ENCODE assay signal across 8 mouse cellular contexts in the genomic region with DNA sequence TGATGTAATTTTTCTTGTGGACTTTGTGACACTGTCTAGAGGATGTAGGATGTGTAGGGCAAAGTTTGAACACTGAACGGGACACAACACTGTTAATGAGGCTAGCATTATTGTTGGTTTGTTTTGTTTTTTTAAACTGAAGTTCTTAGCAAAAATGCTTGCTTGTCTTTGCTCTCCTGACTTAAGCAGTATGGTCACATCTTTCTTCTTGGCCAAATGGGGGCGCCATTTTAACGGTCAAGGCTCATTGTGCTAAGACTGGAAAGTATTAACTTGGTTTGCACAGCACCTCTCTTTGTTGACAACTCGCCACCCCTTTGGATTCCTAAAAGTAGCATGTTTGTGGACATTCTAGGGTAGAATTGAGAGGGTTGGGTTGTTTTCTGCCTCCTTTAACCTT. TPM values are rescaled to one million over a fixed set of nuclear protein-coding genes. Genes with fewer than 3 reads are reported as not detected.
DNase-seq lines count a peak whose midpoint lies in the region; ATAC-seq lines count a peak whose summit lies in the region.

No protein-coding gene starts in this region.

- peaks cover 17% of the 10 kb centered on the region for H3K36me3 ChIP-seq in neural tube, embryonic 11.5 days (ENCODE audit: control insufficient read depth, insufficient read depth, low read length)
- H3K36me3 ChIP-seq in embryonic facial prominence, embryonic 12.5 days = peaks cover 40% of the 10 kb centered on the region
- H3K36me3 ChIP-seq in hindbrain, embryonic 15.5 days = peaks cover 45% of the 10 kb centered on the region
- H3K36me3 ChIP-seq in liver, embryonic 15.5 days (replicated peaks) = peaks cover 49% of the 10 kb centered on the region
- peaks cover 46% of the 10 kb centered on the region for H3K36me3 ChIP-seq in stomach, embryonic 14.5 days (ENCODE audit: control insufficient read depth, insufficient read depth, low read length)

- 40% methylated on average over 4 of the region's 4 CpGs for WGBS in neural tube, embryonic 11.5 days
- WGBS in embryonic facial prominence, embryonic 12.5 days = 18% methylated on average over 4 of the region's 4 CpGs
- 26% methylated on average over 4 of the region's 4 CpGs for WGBS in hindbrain, embryonic 15.5 days
- 13% methylated on average over 4 of the region's 4 CpGs for WGBS in liver, embryonic 15.5 days (ENCODE audit: insufficient replicate concordance)
- 19% methylated on average over 4 of the region's 4 CpGs for WGBS in stomach, embryonic 14.5 days

- no peaks in the 10 kb centered on the region for H3K27me3 ChIP-seq in neural tube, embryonic 11.5 days (ENCODE audit: control insufficient read depth, insufficient read depth, low read length)
- H3K27me3 ChIP-seq in embryonic facial prominence, embryonic 12.5 days = no peaks in the 10 kb centered on the region
- H3K27me3 ChIP-seq in hindbrain, embryonic 15.5 days = no peaks in the 10 kb centered on the region
- H3K27me3 ChIP-seq in liver, embryonic 15.5 days = no peaks in the 10 kb centered on the region
- H3K27me3 ChIP-seq in stomach, embryonic 14.5 days (ENCODE audit: control insufficient read depth, insufficient read depth, low read length) = no peaks in the 10 kb centered on the region

- no peaks in the 10 kb centered on the region for H3K9me3 ChIP-seq in neural tube, embryonic 11.5 days (ENCODE audit: control insufficient read depth, low read length)
- no peaks in the 10 kb centered on the region for H3K9me3 ChIP-seq in embryonic facial prominence, embryonic 12.5 days
- H3K9me3 ChIP-seq in hindbrain, embryonic 15.5 days = no peaks in the 10 kb centered on the region
- H3K9me3 ChIP-seq in liver, embryonic 15.5 days (replicated peaks) = no peaks in the 10 kb centered on the region
- no peaks in the 10 kb centered on the region for H3K9me3 ChIP-seq in stomach, embryonic 14.5 days (ENCODE audit: control insufficient read depth, low read depth, low read length)

- H3K27ac ChIP-seq in neural tube, embryonic 11.5 days (ENCODE audit: low read depth, low read length) = no peak overlapping the region
- no peak overlapping the region for H3K27ac ChIP-seq in embryonic facial prominence, embryonic 12.5 days
- H3K27ac ChIP-seq in hindbrain, embryonic 15.5 days (replicated peaks) = no peak overlapping the region
- peak overlapping the region; percentile 94; the same call in 1 of the 2 replicates for H3K27ac ChIP-seq in liver, embryonic 15.5 days (replicated peaks)
- H3K27ac ChIP-seq in stomach, embryonic 14.5 days (ENCODE audit: low read length) = no peak overlapping the region; the same call in 1 of the 2 replicates

- H3K4me1 ChIP-seq in neural tube, embryonic 11.5 days (ENCODE audit: control insufficient read depth, insufficient read depth, low read length) = peaks cover 9% of the 10 kb centered on the region
- peaks cover 13% of the 10 kb centered on the region for H3K4me1 ChIP-seq in embryonic facial prominence, embryonic 12.5 days
- peaks cover 25% of the 10 kb centered on the region for H3K4me1 ChIP-seq in hindbrain, embryonic 15.5 days (replicated peaks)
- H3K4me1 ChIP-seq in liver, embryonic 15.5 days (replicated peaks) = peaks cover 25% of the 10 kb centered on the region
- H3K4me1 ChIP-seq in stomach, embryonic 14.5 days (ENCODE audit: control insufficient read depth, insufficient read depth, low read length) = peaks cover 9% of the 10 kb centered on the region

- DNase-seq in neural tube, embryonic 11.5 days (ENCODE audit: low spot score) = peak; percentile 23
- no peak for DNase-seq in neural tube, embryonic 10.5 days (ENCODE audit: extremely low spot score, low spot score)
- DNase-seq in adipocyte (ENCODE audit: low spot score) = peak; percentile 69
- DNase-seq in urinary bladder, adult 18-20 months (ENCODE audit: low spot score in 2 of 2) = no peak

- H3K4me2 ChIP-seq in neural tube, embryonic 11.5 days (ENCODE audit: low read depth) = peak overlapping the region; percentile 90
- peak overlapping the region; percentile 67 for H3K4me2 ChIP-seq in embryonic facial prominence, embryonic 12.5 days (replicated peaks)
- peak overlapping the region; percentile 82 for H3K4me2 ChIP-seq in hindbrain, embryonic 15.5 days
- peak overlapping the region; percentile 86 for H3K4me2 ChIP-seq in liver, embryonic 15.5 days
- H3K4me2 ChIP-seq in stomach, embryonic 14.5 days (replicated peaks; ENCODE audit: low read depth, low read length) = peak overlapping the region; percentile 83

- no peak for ATAC-seq in neural tube, embryonic 11.5 days (ENCODE audit: insufficient read depth, low FRiP score, low TSS enrichment)
- no peak for ATAC-seq in embryonic facial prominence, embryonic 12.5 days (ENCODE audit: insufficient number of reproducible peaks, insufficient read depth, low FRiP score, low TSS enrichment)
- no peak for ATAC-seq in hindbrain, embryonic 15.5 days (ENCODE audit: low FRiP score, low read depth)
- ATAC-seq in liver, embryonic 15.5 days (ENCODE audit: insufficient read depth) = no peak
- ATAC-seq in stomach, embryonic 14.5 days (ENCODE audit: insufficient number of reproducible peaks, insufficient read depth, low FRiP score, low read depth) = no peak

- peak overlapping the region; percentile 58 for H3K4me3 ChIP-seq in neural tube, embryonic 11.5 days (ENCODE audit: low read depth, low read length)
- peak overlapping the region; percentile 75 for H3K4me3 ChIP-seq in embryonic facial prominence, embryonic 12.5 days
- peak overlapping the region; percentile 74 for H3K4me3 ChIP-seq in hindbrain, embryonic 15.5 days
- H3K4me3 ChIP-seq in liver, embryonic 15.5 days (replicated peaks) = peak overlapping the region; percentile 84
- H3K4me3 ChIP-seq in stomach, embryonic 14.5 days (ENCODE audit: low read depth, low read length) = peak overlapping the region; percentile 76

- H3K9ac ChIP-seq in neural tube, embryonic 11.5 days (ENCODE audit: low read length) = no peak overlapping the region
- peak overlapping the region; percentile 90 for H3K9ac ChIP-seq in embryonic facial prominence, embryonic 12.5 days
- H3K9ac ChIP-seq in hindbrain, embryonic 15.5 days = peak overlapping the region; percentile 87; the same call in 1 of the 2 replicates
- peak overlapping the region; percentile 88 for H3K9ac ChIP-seq in liver, embryonic 15.5 days
- H3K9ac ChIP-seq in stomach, embryonic 14.5 days (replicated peaks; ENCODE audit: low read depth, low read length) = 0 out of 2 replicates have a peak overlapping the region, but pooled peaks have one; percentile 71

RNA-seq across cellular contexts. Expression of gene Ahsa1, which starts 1.4 kb away (rescaled TPM):
- 224 and 233 TPM in 2 replicates for polyA plus RNA-seq in neural tube, embryonic 11.5 days (2014; fragmentation: Nextera tagmentation; extraction: Ambion mirVana)
- 218 and 222 TPM in 2 replicates for polyA plus RNA-seq in embryonic facial prominence, embryonic 12.5 days (2016; fragmentation: Nextera tagmentation; extraction: Ambion mirVana)
- 208 and 221 TPM in 2 replicates for polyA plus RNA-seq in hindbrain, embryonic 15.5 days (2015; fragmentation: Nextera tagmentation; extraction: Ambion mirVana)
- 129 and 132 TPM in 2 replicates for polyA plus RNA-seq in liver, embryonic 15.5 days (2015; fragmentation: Nextera tagmentation; extraction: Ambion mirVana)
- polyA plus RNA-seq in stomach, embryonic 14.5 days (2014; fragmentation: Nextera tagmentation; extraction: Ambion mirVana) = 176 and 187 TPM in 2 replicates

RNA-seq across cellular contexts. Expression of gene Vipas39, which starts 1.6 kb away (rescaled TPM):
- 62.5 and 62.9 TPM in 2 replicates for polyA plus RNA-seq in neural tube, embryonic 11.5 days (2014; fragmentation: Nextera tagmentation; extraction: Ambion mirVana)
- 55.1 and 57.9 TPM in 2 replicates for polyA plus RNA-seq in embryonic facial prominence, embryonic 12.5 days (2016; fragmentation: Nextera tagmentation; extraction: Ambion mirVana)
- 52.2 and 55.2 TPM in 2 replicates for polyA plus RNA-seq in hindbrain, embryonic 15.5 days (2015; fragmentation: Nextera tagmentation; extraction: Ambion mirVana)
- polyA plus RNA-seq in liver, embryonic 15.5 days (2015; fragmentation: Nextera tagmentation; extraction: Ambion mirVana) = 8.2 and 9.5 TPM in 2 replicates
- 47.2 and 48.3 TPM in 2 replicates for polyA plus RNA-seq in stomach, embryonic 14.5 days (2014; fragmentation: Nextera tagmentation; extraction: Ambion mirVana)

RNA-seq across cellular contexts. Expression of gene Noxred1, which starts 29.1 kb away (rescaled TPM):
- 0.78 and 1.6 TPM in 2 replicates for polyA plus RNA-seq in neural tube, embryonic 11.5 days (2014; fragmentation: Nextera tagmentation; extraction: Ambion mirVana)
- polyA plus RNA-seq in embryonic facial prominence, embryonic 12.5 days (2016; fragmentation: Nextera tagmentation; extraction: Ambion mirVana) = 0.77 and 0.89 TPM in 2 replicates
- polyA plus RNA-seq in hindbrain, embryonic 15.5 days (2015; fragmentation: Nextera tagmentation; extraction: Ambion mirVana) = 1.1 and 1.2 TPM in 2 replicates
- 0.20 and 0.38 TPM in 2 replicates for polyA plus RNA-seq in liver, embryonic 15.5 days (2015; fragmentation: Nextera tagmentation; extraction: Ambion mirVana)
- 0.67 and 0.78 TPM in 2 replicates for polyA plus RNA-seq in stomach, embryonic 14.5 days (2014; fragmentation: Nextera tagmentation; extraction: Ambion mirVana)

RNA-seq across cellular contexts. Expression of gene Ism2, which starts 31.8 kb away (rescaled TPM):
- polyA plus RNA-seq in neural tube, embryonic 11.5 days (2014; fragmentation: Nextera tagmentation; extraction: Ambion mirVana) = 0.34 and 0.94 TPM in 2 replicates
- 1.0 and 1.4 TPM in 2 replicates for polyA plus RNA-seq in embryonic facial prominence, embryonic 12.5 days (2016; fragmentation: Nextera tagmentation; extraction: Ambion mirVana)
- 1.7 and 1.9 TPM in 2 replicates for polyA plus RNA-seq in hindbrain, embryonic 15.5 days (2015; fragmentation: Nextera tagmentation; extraction: Ambion mirVana)
- 0.15 and 0.23 TPM in 2 replicates for polyA plus RNA-seq in liver, embryonic 15.5 days (2015; fragmentation: Nextera tagmentation; extraction: Ambion mirVana)
- 0.29 and 0.57 TPM in 2 replicates for polyA plus RNA-seq in stomach, embryonic 14.5 days (2014; fragmentation: Nextera tagmentation; extraction: Ambion mirVana)

Comparison
In these comparisons a context has a peak if more than half of its experiments do, and no peak if none do; other contexts are left out.
1. DNase-seq: peak in neural tube, embryonic 11.5 days (single experiment) and adipocyte (single experiment); none in neural tube, embryonic 10.5 days (single experiment) and urinary bladder, adult 18-20 months (0 of 2).
2. Peak in every context shown above with its lines, with median percentiles within 50 percentile points of each other: H3K4me2 ChIP-seq and H3K4me3 ChIP-seq.